Mouse (Mus musculus) mature B cell (primary cell): Measurements from ENCODE around the gene Csk.

Experiments
- in situ Hi-C: fragments of 300-500 bp; cut with MboI; formaldehyde crosslinking; loops from 2 replicates; pipeline ENCODE4 v1.14.3; 2019

The Csk gene

GRCm38 (mm10) chr9:57657843-57658242 lies 4.4 kb upstream of the Csk start:
- in situ Hi-C loops = loop anchor here (10.0 kb wide), 1 partner anchor 133 kb away; the partner anchor contains the start of gene Cox5a

GRCm38 (mm10) chr9:57656631-57657350 lies 3.4 kb upstream of the Csk start:
- in situ Hi-C loops = loop anchor here (10.0 kb wide), 1 partner anchor 132 kb away; the partner anchor contains the start of gene Cox5a

DNA sequence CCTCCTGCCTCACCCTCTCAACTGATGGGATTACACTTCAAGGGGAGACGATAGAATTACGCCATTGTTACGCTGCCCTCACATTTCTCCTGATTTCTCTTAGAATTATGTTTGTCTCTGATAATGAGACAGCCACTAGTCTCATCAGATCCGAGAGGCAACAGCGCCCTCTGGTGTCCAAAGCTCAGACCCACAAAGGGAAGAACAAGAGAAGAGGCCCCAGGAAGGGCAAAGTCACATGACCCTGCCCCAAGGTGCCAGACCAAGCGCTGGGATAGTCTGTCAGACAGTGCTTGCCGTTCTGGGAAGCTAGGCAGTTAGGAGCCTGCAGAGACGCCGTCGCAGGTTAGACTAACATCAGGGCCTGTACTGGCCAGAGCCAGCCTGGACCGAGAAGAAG lies 2.3 kb upstream of the Csk start:
- in situ Hi-C loops = loop anchor here (10.0 kb wide), 1 partner anchor 131 kb away; the partner anchor contains the start of gene Cox5a

DNA sequence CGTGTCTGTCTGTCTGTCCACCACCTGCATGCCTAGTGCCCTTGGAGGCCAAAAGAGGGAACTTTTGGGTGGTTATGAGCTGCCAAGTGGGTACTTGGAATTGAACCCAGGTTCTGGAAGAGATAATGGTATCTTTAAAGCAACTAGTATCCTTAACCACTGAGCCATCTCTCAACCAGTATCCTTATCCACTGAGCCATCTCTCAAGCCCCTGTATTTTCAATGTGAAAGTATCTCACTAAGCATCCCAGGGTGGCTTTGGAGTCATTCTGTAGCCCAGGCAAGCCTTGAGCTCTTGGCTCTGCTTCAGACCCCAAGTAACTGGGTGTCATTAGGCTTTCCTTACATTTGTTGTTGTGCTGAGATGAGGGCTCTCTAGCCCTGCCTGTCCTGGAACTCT lies 1.5 kb upstream of the Csk start:
- in situ Hi-C loops = loop anchor here (10.0 kb wide), 1 partner anchor 130 kb away; the partner anchor contains the start of gene Cox5a

- in situ Hi-C loops = loop anchor here (10.0 kb wide), 1 partner anchor 128 kb away; the partner anchor contains the start of gene Cox5a
These were observed 576 bp downstream of the Csk start for GRCm38 (mm10) chr9:57652855-57653254.

GRCm38 (mm10) chr9:57652351-57652750 lies 1.1 kb downstream of the Csk start:
- in situ Hi-C loops = loop anchor here (10.0 kb wide), 1 partner anchor 128 kb away; the partner anchor contains the start of gene Cox5a

GRCm38 (mm10) chr9:57650786-57651311 lies 2.6 kb downstream of the Csk start:
- in situ Hi-C loops = loop anchor here (10.0 kb wide), 1 partner anchor 126 kb away; the partner anchor contains the start of gene Cox5a

- in situ Hi-C loops = loop anchor here (10.0 kb wide), 1 partner anchor 125 kb away; the partner anchor contains the start of gene Cox5a
These were observed 3.2 kb downstream of the Csk start for GRCm38 (mm10) chr9:57650130-57650785.

- in situ Hi-C loops = no loop called here
These were observed 5.9 kb downstream of the Csk start for GRCm38 (mm10) chr9:57647286-57648108.

DNA sequence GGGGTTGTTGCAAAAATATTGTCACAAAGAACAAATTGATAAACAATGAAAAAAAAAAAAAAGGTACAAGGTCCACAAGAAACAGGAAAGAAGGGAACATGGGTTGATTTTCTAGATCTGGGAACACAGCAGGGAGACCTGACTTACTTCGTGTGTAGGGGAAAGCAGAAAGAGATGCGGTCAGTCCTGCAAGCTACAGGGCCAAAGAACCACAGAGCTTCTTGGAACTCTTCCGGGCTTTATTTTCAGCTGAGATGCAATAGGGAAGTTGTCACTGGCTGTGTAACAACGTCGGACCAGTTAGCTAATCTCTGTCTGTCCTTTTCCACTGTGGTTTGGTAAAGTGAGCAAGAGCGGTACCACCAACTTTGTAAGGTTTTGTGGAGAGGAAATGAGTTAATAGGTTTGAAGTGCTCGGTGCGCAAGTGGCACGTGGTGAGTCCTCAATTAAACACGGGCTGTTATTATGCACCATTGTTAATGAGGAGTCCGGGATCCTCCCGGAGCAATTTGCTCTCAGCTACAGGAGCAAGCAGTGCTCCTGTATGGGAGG lies 6.8 kb downstream of the Csk start:
- in situ Hi-C loops = no loop called here

DNA sequence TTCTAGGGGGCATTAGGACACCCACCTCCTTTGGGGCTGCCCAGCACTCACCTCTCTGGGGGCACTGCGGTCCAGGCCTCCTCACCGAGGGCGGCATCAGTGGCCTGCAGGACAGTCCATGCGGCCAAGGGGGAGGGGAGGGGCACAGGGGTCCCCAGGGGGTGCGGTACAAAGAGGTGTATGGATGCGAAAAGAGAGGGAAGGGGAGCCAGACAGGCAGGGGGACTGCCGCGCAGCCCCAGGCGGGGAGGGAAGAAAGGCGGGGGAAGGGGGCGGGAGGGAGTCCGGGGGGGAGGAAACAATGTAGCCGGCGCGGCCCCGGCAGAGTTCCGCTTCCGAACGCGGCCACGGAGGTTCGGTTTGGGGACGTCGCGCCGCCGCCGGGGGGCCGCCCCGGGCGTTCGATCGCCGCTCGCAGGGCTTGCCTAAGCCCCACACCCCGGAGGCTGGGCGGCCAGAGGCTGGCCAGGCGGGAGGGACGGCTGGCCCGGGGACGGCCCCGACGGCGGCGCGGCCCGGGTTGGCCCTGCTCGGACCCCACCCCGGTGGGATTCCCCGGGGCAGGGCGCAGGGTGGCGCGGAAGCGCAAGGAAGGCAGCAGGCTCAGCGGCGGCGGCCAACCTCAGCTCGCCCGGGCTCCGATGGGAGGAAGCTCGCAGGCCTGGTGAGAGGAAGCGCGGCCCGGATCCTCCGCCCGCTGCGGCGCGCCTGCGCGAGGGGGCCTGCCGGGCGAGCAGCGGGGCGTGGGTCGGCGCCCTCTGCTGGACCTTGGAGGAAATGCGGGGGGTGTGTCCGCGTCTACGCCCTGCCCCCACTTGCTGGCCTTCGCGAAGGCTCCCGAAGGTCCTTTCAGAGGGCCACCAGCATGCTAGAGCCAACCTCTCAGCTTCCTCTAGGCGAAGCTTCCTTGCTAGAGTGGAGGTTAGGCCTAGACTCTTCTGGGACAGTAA lies 8.2 kb downstream of the Csk start:
- in situ Hi-C loops = no loop called here

DNA sequence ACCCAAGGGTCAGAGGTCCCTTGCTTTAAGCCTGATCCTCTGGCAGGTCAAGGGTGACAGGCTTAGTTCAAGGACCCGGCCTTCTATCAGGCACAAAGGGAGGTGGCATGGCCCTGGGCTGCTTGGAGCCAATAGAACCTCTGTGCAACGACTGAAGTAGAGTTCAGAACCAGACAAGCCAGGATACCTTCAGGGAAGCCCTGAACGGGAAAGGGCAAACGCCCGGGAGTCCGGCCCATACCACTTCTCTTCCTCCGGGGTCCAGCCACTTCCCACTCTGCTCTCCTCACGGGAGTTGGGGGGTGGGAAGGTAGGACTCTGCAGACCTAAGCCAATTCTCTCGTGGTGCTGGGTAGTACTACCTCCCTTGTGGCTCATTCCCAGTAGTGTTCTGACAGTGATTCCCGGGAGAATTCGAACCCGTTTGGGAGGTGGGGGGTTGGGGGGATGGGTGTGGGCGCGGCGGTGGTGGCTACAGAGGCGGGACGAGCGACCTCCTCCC lies 8.9 kb downstream of the Csk start:
- in situ Hi-C loops = no loop called here

GRCm38 (mm10) chr9:57643856-57644180 lies 9.6 kb downstream of the Csk start:
- in situ Hi-C loops = no loop called here

GRCm38 (mm10) chr9:57643169-57643855 lies 10.1 kb downstream of the Csk start:
- in situ Hi-C loops = no loop called here

GRCm38 (mm10) chr9:57641775-57642550 lies 11.5 kb downstream of the Csk start:
- in situ Hi-C loops = no loop called here

GRCm38 (mm10) chr9:57641022-57641421 lies 12.4 kb downstream of the Csk start:
- in situ Hi-C loops = no loop called here

DNA sequence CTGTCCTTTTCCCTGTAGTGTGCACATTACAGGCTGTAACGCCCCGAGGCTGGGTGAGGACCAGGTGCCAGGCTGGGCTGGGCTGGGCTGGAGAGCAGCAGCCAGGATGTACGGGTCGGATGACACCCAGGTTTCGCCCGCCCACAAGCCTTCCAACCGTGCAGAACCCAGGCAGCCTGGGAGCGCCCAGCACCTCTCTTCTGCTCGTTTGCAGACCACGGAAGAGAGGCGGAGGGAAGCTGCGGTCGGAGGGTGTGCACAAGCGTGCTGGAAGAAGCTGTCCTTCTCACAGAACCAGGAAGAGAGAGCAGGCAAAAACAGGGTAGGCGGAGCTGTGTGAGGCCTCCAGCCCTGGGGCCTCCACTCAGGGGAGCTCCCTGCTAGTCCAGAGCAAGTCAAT lies 13.0 kb downstream of the Csk start:
- in situ Hi-C loops = no loop called here

- in situ Hi-C loops = no loop called here
These were observed 13.6 kb downstream of the Csk start for GRCm38 (mm10) chr9:57639661-57640328.
